Mouse (Mus musculus): ENCODE results near the gene Amt. TPM values are rescaled to one million over a fixed set of nuclear protein-coding genes. Genes with fewer than 3 reads are reported as not detected.
"Not testable (repeated sequence)": the region's sequence is repeated elsewhere in the genome, so short reads cannot be mapped to it uniquely, and the experiment has no call there.

The Amt gene
- polyA plus RNA-seq, 1 experiment from 2014 or later, result 14.0 TPM

- H3K4me2 ChIP-seq; H3K4me3 ChIP-seq (replicated peaks); H3K27me3 ChIP-seq; H3K9ac ChIP-seq; H3K27ac ChIP-seq; DNase-seq; H3K36me3 ChIP-seq; H3K9me3 ChIP-seq (replicated peaks); ATAC-seq (ENCODE audit: low read depth): not testable (repeated sequence)
- WGBS (ENCODE audit: insufficient replicate concordance), result 66% methylated on average over 6 of the region's 6 CpGs
- H3K4me1 ChIP-seq (replicated peaks), result peaks cover 27% of the 10 kb centered on the region
Measured at GRCm38 (mm10) chr9:108287526-108288238, 9.0 kb upstream of the Amt start.

GRCm38 (mm10) chr9:108289347-108289746 lies 7.3 kb upstream of the Amt start:
- 50% methylated on average over 2 of the region's 2 CpGs for WGBS (ENCODE audit: insufficient replicate concordance)
- no peaks in the 10 kb centered on the region for H3K9me3 ChIP-seq (replicated peaks)
- ATAC-seq (ENCODE audit: low read depth), result no peak
- H3K4me2 ChIP-seq, result peak overlapping the region; percentile 81
- H3K4me3 ChIP-seq (replicated peaks), result peak overlapping the region; percentile 67
- no peaks in the 10 kb centered on the region for H3K36me3 ChIP-seq
- H3K4me1 ChIP-seq (replicated peaks), result peaks cover 25% of the 10 kb centered on the region
- peak overlapping the region; percentile 72; the same call in 1 of the 2 replicates for H3K27ac ChIP-seq
- no peaks in the 10 kb centered on the region for H3K27me3 ChIP-seq
- no peak for DNase-seq
- peak overlapping the region; percentile 74 for H3K9ac ChIP-seq

GRCm38 (mm10) chr9:108290016-108290750 lies 6.5 kb upstream of the Amt start, which contains the start of gene Nicn1:
TSS of gene Nicn1 (plus strand) at chr9:108290429.
- Histone ChIP-seq H3K9ac (peak within 1 kb of the TSS; percentile 74), H3K27me3 (no peaks in the 10 kb centered on the region), H3K9me3 (replicated peaks) (no peaks in the 10 kb centered on the region), H3K27ac (peak within 1 kb of the TSS; percentile 72), H3K4me2 (peak within 1 kb of the TSS; percentile 81), H3K36me3 (no peaks in the 10 kb centered on the region), H3K4me1 (replicated peaks) (peaks cover 22% of the 10 kb centered on the region), H3K4me3 (replicated peaks) (peak within 1 kb of the TSS; percentile 67)
- WGBS (ENCODE audit: insufficient replicate concordance), result under 1% methylated on average over 32 of the region's 32 CpGs
- peak; percentile 99 for ATAC-seq (ENCODE audit: low read depth)
- peak; percentile 90 for DNase-seq

DNA sequence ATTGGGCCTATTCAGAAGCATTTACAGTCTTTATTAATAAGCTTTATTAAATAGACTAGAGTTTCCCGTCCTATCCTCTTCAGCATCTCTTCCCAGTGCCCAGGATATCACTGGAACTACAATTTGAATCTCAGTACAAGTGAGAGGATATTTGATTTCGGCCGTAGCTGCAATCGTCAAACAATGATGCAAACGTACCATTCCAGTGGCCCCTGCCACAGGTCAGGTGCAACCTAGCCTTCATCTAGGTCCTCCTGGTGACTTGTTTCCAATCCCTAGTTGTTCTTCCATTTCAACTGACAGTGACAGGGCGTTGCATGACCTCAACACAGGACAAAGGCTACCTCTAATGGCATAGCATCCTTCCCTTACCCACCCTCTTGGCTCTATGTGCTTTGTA lies 5.9 kb upstream of the Amt start:
- H3K27ac ChIP-seq, result no peak overlapping the region; the same call in 1 of the 2 replicates
- ATAC-seq (ENCODE audit: low read depth), result no peak

GRCm38 (mm10) chr9:108301853-108302252 lies 5.2 kb downstream of the Amt start:
- peaks cover 20% of the 10 kb centered on the region for H3K36me3 ChIP-seq

More for the DNA sequence above, 5.9 kb upstream of the Amt start:
- H3K36me3 ChIP-seq, result no peaks in the 10 kb centered on the region
- no peaks in the 10 kb centered on the region for H3K27me3 ChIP-seq
- peak overlapping the region; percentile 67 for H3K4me3 ChIP-seq (replicated peaks)
- no peaks in the 10 kb centered on the region for H3K9me3 ChIP-seq (replicated peaks)
- DNase-seq, result no peak
- H3K4me1 ChIP-seq (replicated peaks), result peaks cover 25% of the 10 kb centered on the region
- peak overlapping the region; percentile 24; the same call in 1 of the 2 replicates for H3K9ac ChIP-seq
- WGBS (ENCODE audit: insufficient replicate concordance), result 52% methylated on average over 6 of the region's 6 CpGs
- H3K4me2 ChIP-seq, result peak overlapping the region; percentile 81

GRCm38 (mm10) chr9:108304716-108305115 lies 8.1 kb downstream of the Amt start:
- Histone ChIP-seq H3K9ac (peak overlapping the region; percentile 94), H3K27me3 (no peaks in the 10 kb centered on the region), H3K36me3 (peaks cover 23% of the 10 kb centered on the region), H3K4me1 (replicated peaks) (peaks cover 51% of the 10 kb centered on the region), H3K27ac (peak overlapping the region; percentile 100), H3K9me3 (replicated peaks) (no peaks in the 10 kb centered on the region), H3K4me2 (peak overlapping the region; percentile 92), H3K4me3 (replicated peaks) (peak overlapping the region; percentile 96)
- DNase-seq (peak; percentile 11), ATAC-seq (ENCODE audit: low read depth) (no peak)
- 34% methylated on average over 4 of the region's 4 CpGs for WGBS (ENCODE audit: insufficient replicate concordance)

More at GRCm38 (mm10) chr9:108301853-108302252, 5.2 kb downstream of the Amt start:
- no peaks in the 10 kb centered on the region for H3K9me3 ChIP-seq (replicated peaks)
- H3K9ac ChIP-seq, result no peak overlapping the region
- no peak overlapping the region for H3K4me3 ChIP-seq (replicated peaks)
- peak overlapping the region; percentile 31; the same call in 1 of the 2 replicates for H3K27ac ChIP-seq
- H3K4me1 ChIP-seq (replicated peaks), result peaks cover 36% of the 10 kb centered on the region
- ATAC-seq (ENCODE audit: low read depth), result no peak
- 69% methylated on average over 3 of the region's 3 CpGs for WGBS (ENCODE audit: insufficient replicate concordance)
- no peak for DNase-seq
- H3K27me3 ChIP-seq, result no peaks in the 10 kb centered on the region
- no peak overlapping the region for H3K4me2 ChIP-seq

DNA sequence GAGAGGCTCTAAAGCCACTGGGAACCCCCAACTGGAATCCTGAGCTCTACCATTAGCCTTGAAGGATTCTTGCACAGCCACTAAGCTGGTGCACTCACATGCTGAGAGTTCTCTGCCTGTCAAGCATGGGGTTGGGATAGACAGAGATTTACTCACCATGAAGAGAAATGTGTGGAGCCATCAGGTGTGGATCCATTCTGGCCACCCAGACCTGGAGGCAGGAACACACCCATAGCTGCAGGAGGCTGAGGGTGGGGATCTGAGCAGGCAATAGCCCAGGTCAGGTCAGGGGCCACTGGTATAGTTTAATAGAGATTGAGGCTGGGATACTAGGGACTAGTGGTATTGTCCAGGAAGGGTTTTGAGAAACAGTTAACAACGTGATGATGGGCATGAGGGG lies 8.5 kb downstream of the Amt start:
- WGBS (ENCODE audit: insufficient replicate concordance), result 0% methylated on average over 1 of the region's 1 CpGs
- peak; percentile 20 for DNase-seq
- Histone ChIP-seq H3K4me2 (peak overlapping the region; percentile 92), H3K9ac (peak overlapping the region; percentile 94), H3K36me3 (peaks cover 23% of the 10 kb centered on the region), H3K27ac (peak overlapping the region; percentile 100), H3K27me3 (no peaks in the 10 kb centered on the region), H3K4me1 (replicated peaks) (peaks cover 56% of the 10 kb centered on the region), H3K9me3 (replicated peaks) (no peaks in the 10 kb centered on the region), H3K4me3 (replicated peaks) (peak overlapping the region; percentile 96)
- no peak for ATAC-seq (ENCODE audit: low read depth)

DNA sequence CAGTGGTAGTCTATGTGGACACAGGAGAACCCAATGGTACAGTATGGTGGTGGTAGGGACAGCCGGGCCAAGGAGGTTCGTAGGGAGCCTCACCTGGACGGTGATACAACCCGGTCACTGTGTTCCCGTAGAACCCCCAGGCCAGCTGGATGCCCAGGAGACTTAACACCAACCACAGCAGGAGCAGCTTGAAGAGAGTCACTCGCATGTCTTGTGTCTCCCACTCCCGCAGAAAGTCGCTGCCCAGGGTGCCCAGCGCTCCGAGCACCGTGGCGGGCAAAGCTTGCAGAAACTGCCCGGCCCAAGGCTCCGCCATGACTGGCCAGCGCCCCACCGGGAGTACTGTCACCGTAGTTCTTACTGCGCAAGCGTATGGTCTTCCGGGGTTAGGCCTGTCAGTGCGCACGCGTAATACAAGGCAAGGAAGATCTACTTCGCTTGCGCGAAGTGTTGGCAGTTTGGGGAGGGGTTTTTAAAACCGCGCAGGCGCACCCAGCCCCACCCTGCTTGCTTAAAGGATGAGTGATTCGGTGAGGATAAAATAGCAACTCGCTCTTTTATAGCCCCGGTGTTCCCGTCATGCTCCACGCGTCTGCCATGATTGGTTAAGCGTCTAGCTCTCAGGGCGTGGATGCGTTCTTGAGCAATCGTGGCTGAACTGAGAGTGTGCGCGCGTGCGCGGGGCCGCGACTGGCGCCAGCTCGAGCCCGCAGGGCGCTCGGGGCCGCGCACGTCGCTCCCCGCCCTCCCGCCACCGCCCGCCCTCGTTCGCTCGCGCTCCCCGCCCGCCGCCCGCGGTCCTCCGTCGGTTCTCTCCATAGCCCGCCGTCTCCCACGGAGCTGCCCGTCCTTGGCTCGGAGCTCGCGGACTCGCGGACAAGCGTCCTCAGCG lies 9.2 kb downstream of the Amt start, which contains the start of the genes Rhoa and Tcta:
TSS of gene Rhoa (plus strand) at position 501 of the 892 bp plus-strand sequence.
TSS of gene Tcta (minus strand) at position 532 of the 892 bp plus-strand sequence.
- peak within 1 kb of the TSS; percentile 99 for H3K9ac ChIP-seq
- peak within 1 kb of the TSS; percentile 100 for H3K27ac ChIP-seq
- H3K9me3 ChIP-seq (replicated peaks), result no peaks in the 10 kb centered on the region
- H3K36me3 ChIP-seq, result peaks cover 23% of the 10 kb centered on the region
- H3K4me1 ChIP-seq (replicated peaks), result peaks cover 58% of the 10 kb centered on the region
- H3K4me2 ChIP-seq, result peak within 1 kb of the TSS; percentile 92
- H3K4me3 ChIP-seq (replicated peaks), result peak within 1 kb of the TSS; percentile 96
- H3K27me3 ChIP-seq, result no peaks in the 10 kb centered on the region
- under 1% methylated on average over 81 of the region's 81 CpGs for WGBS (ENCODE audit: insufficient replicate concordance)
- DNase-seq, result peak; percentile 98
- peak; percentile 88 for ATAC-seq (ENCODE audit: low read depth)

- H3K4me1 ChIP-seq (replicated peaks), result peaks cover 65% of the 10 kb centered on the region
- peaks cover 28% of the 10 kb centered on the region for H3K36me3 ChIP-seq
- peak overlapping the region; percentile 99 for H3K9ac ChIP-seq
- H3K9me3 ChIP-seq (replicated peaks), result no peaks in the 10 kb centered on the region
- peak overlapping the region; percentile 100 for H3K27ac ChIP-seq
- WGBS (ENCODE audit: insufficient replicate concordance), result under 1% methylated on average over 51 of the region's 51 CpGs
- H3K4me2 ChIP-seq, result peak overlapping the region; percentile 92
- DNase-seq, result peak; percentile 75
- H3K27me3 ChIP-seq, result no peaks in the 10 kb centered on the region
- H3K4me3 ChIP-seq (replicated peaks), result peak overlapping the region; percentile 96
- ATAC-seq (ENCODE audit: low read depth), result peak; percentile 78
Measured at GRCm38 (mm10) chr9:108306571-108306980, 9.9 kb downstream of the Amt start.

DNA sequence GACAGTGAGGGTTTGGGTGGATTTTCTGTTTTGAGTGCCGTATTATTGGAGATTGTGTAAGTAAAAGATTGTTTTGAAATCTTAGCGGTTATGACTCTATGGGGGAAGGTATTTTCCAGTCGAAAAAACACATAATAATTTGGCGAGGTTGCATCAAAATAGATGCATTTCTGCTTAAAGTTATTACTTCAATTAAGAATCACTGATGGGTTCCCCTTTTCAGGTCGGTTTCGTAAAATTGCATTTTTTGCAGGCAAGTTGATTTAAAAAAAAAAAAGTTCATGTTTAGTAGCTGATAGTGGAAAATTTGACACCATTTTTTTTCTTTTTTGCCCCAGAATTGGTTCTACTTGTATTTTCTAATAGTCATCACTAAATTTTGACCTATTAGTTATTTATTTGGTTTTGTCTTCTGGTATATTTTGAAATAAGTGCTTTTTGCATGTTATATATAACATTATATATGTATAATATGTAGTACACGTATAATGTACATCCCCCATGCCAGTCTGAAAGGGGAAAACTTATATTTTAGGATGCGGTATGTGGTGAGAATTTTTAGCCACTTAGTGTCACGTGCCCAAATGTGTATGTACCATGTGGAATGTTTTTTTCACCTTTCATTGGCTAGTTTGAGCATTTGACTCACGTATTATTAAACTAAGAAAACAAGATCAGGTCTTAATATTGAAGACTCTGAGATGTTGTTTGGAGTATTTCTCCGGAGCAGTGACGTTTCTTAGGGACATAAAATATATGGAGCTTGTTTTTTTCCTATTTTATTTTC lies 10.6 kb downstream of the Amt start:
- no peaks in the 10 kb centered on the region for H3K9me3 ChIP-seq (replicated peaks)
- peaks cover 71% of the 10 kb centered on the region for H3K4me1 ChIP-seq (replicated peaks)
- no peaks in the 10 kb centered on the region for H3K27me3 ChIP-seq
- H3K9ac ChIP-seq, result peak overlapping the region; percentile 99
- ATAC-seq (ENCODE audit: low read depth) (no peak), DNase-seq (no peak)
- H3K4me3 ChIP-seq (replicated peaks), result peak overlapping the region; percentile 96
- WGBS (ENCODE audit: insufficient replicate concordance), result 6% methylated on average over 12 of the region's 12 CpGs
- H3K27ac ChIP-seq, result peak overlapping the region; percentile 100
- H3K4me2 ChIP-seq, result peak overlapping the region; percentile 92
- H3K36me3 ChIP-seq, result peaks cover 31% of the 10 kb centered on the region
